Mouse (Mus musculus) MEL (cell line): ENCODE data around the gene Cnn2. TPM values are rescaled to one million over a fixed set of nuclear protein-coding genes. Genes with fewer than 3 reads are reported as not detected.

ENCODE experiments used
- DNase-seq: peaks from one replicate; pipeline ENCODE4 v3.0.0; 2011; ENCODE audit warnings: low read depth, low spot score
- H3K27ac ChIP-seq: 2 replicates; pipeline ENCODE4 v1.5.1; 2012; ENCODE audit warnings: low read depth, mild to moderate bottlenecking, control low read depth, low read length, moderate library complexity; ENCODE audit not compliant: control insufficient read depth
- H3K27me3 ChIP-seq, 2 experiments: fragments of 150-350 bp in 1 of 2; sonication (generic) in 1 of 2; 2 replicates each; pipeline ENCODE4 v1.6.1; 2012; ENCODE audit warnings: low read length in 2 of 2, mild to moderate bottlenecking in 2 of 2, improper control_type of control experiment in 1 of 2, moderate library complexity in 1 of 2; ENCODE audit not compliant: insufficient read depth in 2 of 2, control insufficient read depth in 1 of 2
- H3K36me3 ChIP-seq, 2 experiments: 2 replicates each; pipeline ENCODE4 v1.6.1; 2012 to 2014; ENCODE audit warnings: low read length in 2 of 2, improper control_type of control experiment in 1 of 2, inconsistent platforms in 1 of 2, mild to moderate bottlenecking in 1 of 2; ENCODE audit not compliant: insufficient read depth in 2 of 2, control insufficient read depth in 1 of 2
- H3K4me1 ChIP-seq, 2 experiments: fragments of 150-350 bp in 1 of 2; sonication (generic) in 1 of 2; 2 replicates each; pipeline ENCODE4 v1.6.1; 2012; ENCODE audit warnings: low read length in 2 of 2, improper control_type of control experiment in 1 of 2, mild to moderate bottlenecking in 1 of 2; ENCODE audit not compliant: insufficient read depth in 2 of 2, control insufficient read depth in 1 of 2
- H3K4me3 ChIP-seq, 2 experiments: fragments of 150-350 bp in 1 of 2; sonication (generic) in 1 of 2; 2 replicates each; pipeline ENCODE4 v1.5.1; 2012; ENCODE audit warnings: low read depth in 2 of 2, low read length in 2 of 2, mild to moderate bottlenecking in 2 of 2, moderate library complexity in 2 of 2, control low read depth in 1 of 2, improper control_type of control experiment in 1 of 2; ENCODE audit not compliant: control insufficient read depth in 1 of 2, insufficient read depth in 1 of 2
- H3K79me2 ChIP-seq: 2 replicates; pipeline ENCODE4 v1.6.1; 2012; ENCODE audit warnings: mild to moderate bottlenecking, low read length, moderate library complexity; ENCODE audit not compliant: control insufficient read depth, poor library complexity, insufficient read depth
- H3K9ac ChIP-seq: 2 replicates; pipeline ENCODE4 v1.6.1; 2012; ENCODE audit warnings: low read depth, mild to moderate bottlenecking, control low read depth, low read length, moderate library complexity; ENCODE audit not compliant: control insufficient read depth, poor library complexity, severe bottlenecking
- H3K9me3 ChIP-seq: fragments of 150-350 bp; sonication (generic); replicated peaks from 2 replicates; pipeline ENCODE4 v1.6.1; 2012; ENCODE audit warnings: mild to moderate bottlenecking, low read length, improper control_type of control experiment, moderate library complexity; ENCODE audit not compliant: insufficient read depth
- CHD2 ChIP-seq: IDR thresholded peaks from 2 replicates; pipeline ENCODE4 v1.6.1; 2011; ENCODE audit warnings: low read length, improper control_type of control experiment
- GABPA ChIP-seq: IDR thresholded peaks from 2 replicates; pipeline ENCODE4 v1.6.1; 2012; ENCODE audit warnings: low read depth, mild to moderate bottlenecking, inconsistent platforms, low read length, improper control_type of control experiment, moderate library complexity
- HCFC1 ChIP-seq: IDR thresholded peaks from 2 replicates; pipeline ENCODE4 v1.6.1; 2012; ENCODE audit warnings: low read depth, mild to moderate bottlenecking, inconsistent platforms, low read length, improper control_type of control experiment, moderate library complexity
- JUND ChIP-seq: IDR thresholded peaks from 2 replicates; pipeline ENCODE4 v1.6.1; 2011; ENCODE audit warnings: low read depth, mild to moderate bottlenecking, improper control_type of control experiment, low read length
- MAZ ChIP-seq: IDR thresholded peaks from 2 replicates; pipeline ENCODE4 v1.6.1; 2012; ENCODE audit warnings: low read depth, mild to moderate bottlenecking, inconsistent platforms, low read length, improper control_type of control experiment
- MYB ChIP-seq: IDR thresholded peaks from 2 replicates; pipeline ENCODE4 v1.6.1; 2011; ENCODE audit warnings: mild to moderate bottlenecking, low read depth, low read length, improper control_type of control experiment
- MYC ChIP-seq: IDR thresholded peaks from 2 replicates; pipeline ENCODE4 v1.6.1; 2011; ENCODE audit warnings: low read depth, mild to moderate bottlenecking, low read length, improper control_type of control experiment, moderate library complexity
- NELFE ChIP-seq: IDR thresholded peaks from 2 replicates; pipeline ENCODE4 v1.6.1; 2011; ENCODE audit warnings: low read depth, low read length, improper control_type of control experiment
- NRF1 ChIP-seq: IDR thresholded peaks from 2 replicates; pipeline ENCODE4 v1.6.1; 2014; ENCODE audit warnings: low read depth, mild to moderate bottlenecking, inconsistent platforms, low read length, improper control_type of control experiment, moderate library complexity; ENCODE audit not compliant: poor library complexity, insufficient read depth, severe bottlenecking
- POLR2AphosphoS2 ChIP-seq: IDR thresholded peaks from 2 replicates; pipeline ENCODE4 v1.6.1; 2011; ENCODE audit warnings: low read length, improper control_type of control experiment
- RCOR1 ChIP-seq: IDR thresholded peaks from 2 replicates; pipeline ENCODE4 v1.6.1; 2012; ENCODE audit warnings: low read depth, mild to moderate bottlenecking, inconsistent platforms, low read length, improper control_type of control experiment
- TAL1 ChIP-seq: IDR thresholded peaks from 2 replicates; pipeline ENCODE4 v1.6.1; 2012; ENCODE audit warnings: mild to moderate bottlenecking, inconsistent platforms, low read length, moderate library complexity, mixed read lengths
- TBP ChIP-seq: IDR thresholded peaks from 2 replicates; pipeline ENCODE4 v1.8.0; 2011; ENCODE audit warnings: low read depth, low read length, improper control_type of control experiment
- UBTF ChIP-seq: IDR thresholded peaks from 2 replicates; pipeline ENCODE4 v1.6.1; 2012; ENCODE audit warnings: low read depth, mild to moderate bottlenecking, inconsistent platforms, low read length, improper control_type of control experiment, moderate library complexity, borderline replicate concordance; ENCODE audit not compliant: insufficient read depth
- USF1 ChIP-seq: IDR thresholded peaks from 2 replicates; pipeline ENCODE4 v1.6.1; 2014; ENCODE audit warnings: low read depth, mild to moderate bottlenecking, inconsistent platforms, low read length, improper control_type of control experiment, moderate library complexity
- ZC3H11A ChIP-seq: IDR thresholded peaks from 2 replicates; pipeline ENCODE4 v1.6.1; 2012; ENCODE audit warnings: low read depth, mild to moderate bottlenecking, inconsistent platforms, low read length, improper control_type of control experiment
- ZKSCAN1 ChIP-seq: IDR thresholded peaks from 2 replicates; pipeline ENCODE4 v1.6.1; 2012; ENCODE audit warnings: low read depth, mild to moderate bottlenecking, inconsistent platforms, low read length, improper control_type of control experiment, moderate library complexity
- ZNF384 ChIP-seq: IDR thresholded peaks from 2 replicates; pipeline ENCODE4 v1.6.1; 2012; ENCODE audit warnings: low read depth, mild to moderate bottlenecking, inconsistent platforms, low read length, improper control_type of control experiment
- polyA plus RNA-seq, 2 experiments: library from polyadenylated mRNA; stranded (reverse) in 1 of 2; unstranded in 1 of 2; fragments of >175 nt in 1 of 2; fragments of >200 nt in 1 of 2; gene quantifications; 2 replicates each; pipeline versions ENCODE4 v1.2.1 to v1.2.4; 2012; ENCODE audit warnings: low replicate concordance in 2 of 2, low read depth in 1 of 2; ENCODE audit not compliant: insufficient read length in 2 of 2, insufficient read depth in 1 of 2, missing spikeins in 1 of 2
- total RNA-seq: library from RNA; depleted of rRNA; stranded (reverse); fragments of 300-350 nt; gene quantifications from 2 replicates; pipeline ENCODE4 v1.2.3, GENCODE M21; 2012

Cnn2 gene
- total and polyA plus RNA-seq, 3 experiments: 8.7 to 25.3 TPM; not detected in 1

DNA sequence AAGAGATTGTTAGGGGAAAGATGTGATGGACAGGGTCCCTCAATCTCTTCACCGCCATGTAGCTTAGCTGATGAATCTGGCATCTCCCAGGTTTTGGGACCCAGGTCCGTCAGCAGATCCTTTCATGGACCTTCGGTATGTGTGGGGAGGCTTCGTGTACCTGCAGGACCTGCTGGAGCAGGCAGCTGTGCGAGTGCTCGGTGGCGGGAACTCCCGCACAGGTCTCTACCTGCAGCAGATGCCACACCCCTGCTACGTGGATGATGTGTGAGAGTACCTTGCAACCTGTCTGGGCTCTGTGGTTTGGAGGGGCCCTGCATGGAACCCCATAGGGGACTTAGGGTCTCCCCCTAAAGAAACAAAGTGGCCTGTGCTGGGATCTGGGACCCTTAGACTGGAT is 13.6 kb downstream of the Cnn2 start:
- no peak overlapping the region for H3K27ac ChIP-seq
- no peak for DNase-seq
- H3K4me1 ChIP-seq: peaks cover 7 to 27% of the 10 kb centered on the region in 2 experiments
- peaks cover 0 to 14% of the 10 kb centered on the region in 2 experiments; a peak in 2 of 4 replicates for H3K36me3 ChIP-seq
- no peak overlapping the region for H3K4me3 ChIP-seq
- H3K9me3 ChIP-seq: no peaks in the 10 kb centered on the region
- peaks cover 1% of the 10 kb centered on the region; the same call in 1 of the 2 replicates for H3K79me2 ChIP-seq
- no peaks in the 10 kb centered on the region for H3K27me3 ChIP-seq
- H3K9ac ChIP-seq: no peak overlapping the region
- TF ChIP-seq MAZ (no peak), RCOR1 (no peak), ZC3H11A (no peak), JUND (no peak), MYC (no peak), CHD2 (no peak)

- Histone ChIP-seq H3K4me1 (peaks cover 7 to 27% of the 10 kb centered on the region in 2 experiments), H3K4me3 (no peak overlapping the region), H3K9me3 (no peaks in the 10 kb centered on the region), H3K79me2 (no peaks in the 10 kb centered on the region), H3K27ac (peak overlapping the region; percentile 8; the same call in 1 of the 2 replicates), H3K9ac (no peak overlapping the region), H3K27me3 (no peaks in the 10 kb centered on the region), H3K36me3 (peaks cover 0 to 14% of the 10 kb centered on the region in 2 experiments; a peak in 2 of 4 replicates)
- no peak for TF ChIP-seq POLR2AphosphoS2
- no peak for TF ChIP-seq HCFC1
- TF ChIP-seq TBP: no peak
- TF ChIP-seq ZKSCAN1: no peak
- no peak for TF ChIP-seq NELFE
- no peak for TF ChIP-seq UBTF
- TF ChIP-seq USF1: no peak
- no peak for TF ChIP-seq MYB
- no peak for TF ChIP-seq ZNF384
- no peak for TF ChIP-seq TAL1
- no peak for TF ChIP-seq GABPA
- no peak for TF ChIP-seq MAZ
- no peak for TF ChIP-seq NRF1
- no peak for DNase-seq
Observed at GRCm38 (mm10) chr10:80002829-80003228, 14.4 kb downstream of the Cnn2 start.
